Comparison of ENCODE assay signal across 14 mouse cellular contexts in genomic region chr8:70725792-70726447, GRCm38 (mm10). TPM values are rescaled to one million over a fixed set of nuclear protein-coding genes. Genes with fewer than 3 reads are reported as not detected.
DNase-seq lines count a peak whose midpoint lies in the region; ATAC-seq lines count a peak whose summit lies in the region.
"Had no signal": no experiment of that assay in that cellular context is flagged by ENCODE, and none has a peak within 500 bp of the region (broad histone marks: within the 10 kb centered on the region; RNA-seq: fewer than 3 reads in every experiment).

No protein-coding gene starts in this region.

- H3K4me2 ChIP-seq in neural tube, embryonic 15.5 days, result no peak overlapping the region

- 30% methylated on average over 14 of the region's 14 CpGs for WGBS in neural tube, embryonic 15.5 days

- no peaks in the 10 kb centered on the region for H3K36me3 ChIP-seq in neural tube, embryonic 15.5 days

- intact Hi-C loops in heart, postnatal 25 days (cut with DNase I), result no loop called here

- H3K4me3 ChIP-seq in neural tube, embryonic 15.5 days (replicated peaks), result no peak overlapping the region

- H3K9me3 ChIP-seq in neural tube, embryonic 15.5 days (replicated peaks), result no peaks in the 10 kb centered on the region

- H3K27ac ChIP-seq in neural tube, embryonic 15.5 days (replicated peaks), result no peak overlapping the region
- H3K27ac ChIP-seq: hindbrain, postnatal 0 days; macrophage had no signal

- peaks cover 5% of the 10 kb centered on the region for H3K4me1 ChIP-seq in neural tube, embryonic 15.5 days

- no peak for ATAC-seq in neural tube, embryonic 15.5 days (ENCODE audit: low FRiP score)
- ATAC-seq: hindbrain, postnatal 0 days had no signal

- peak; percentile 88 for DNase-seq in heart, adult 11 months
- DNase-seq in heart, postnatal 25 days (ENCODE audit: low spot score), result no peak
- DNase-seq in right cerebral cortex, postnatal 14 days, result peak; percentile 4
- DNase-seq in right cerebral cortex, postnatal 36 days (ENCODE audit: low spot score in 2 of 2), result no peak
- peak; percentile 83 for DNase-seq in kidney, postnatal 10 days
- no peak for DNase-seq in left cerebral cortex, adult 8-10 months (ENCODE audit: low spot score in 2 of 2)
- DNase-seq in thymus, adult 18-20 months, result no peak
- DNase-seq: cerebellum, adult 11-12 months; retina, postnatal 1 day had no signal

- H3K27me3 ChIP-seq in neural tube, embryonic 15.5 days (replicated peaks), result peaks cover 45% of the 10 kb centered on the region

- H3K9ac ChIP-seq in neural tube, embryonic 15.5 days (replicated peaks), result no peak overlapping the region

RNA-seq across cellular contexts. Expression of gene Pde4c, which starts 2.4 kb away (rescaled TPM):
- 1 to 10 TPM; 2.5 to 3.7 TPM for total RNA-seq in heart, postnatal 25 days (2021)
- 0.17 and 0.40 TPM in 2 replicates for polyA plus RNA-seq in neural tube, embryonic 15.5 days (2015; fragmentation: Nextera tagmentation; extraction: Ambion mirVana)
- 1 to 10 TPM; 1.7 to 2.8 (median 2.2) TPM for total RNA-seq in left cerebral cortex, adult 8-10 months (2022)
- polyA plus RNA-seq: macrophage had no signal

RNA-seq across cellular contexts. Expression of gene Gm3336, which starts 7.6 kb away (rescaled TPM):
- total RNA-seq in heart, postnatal 25 days (2021), result not detected
- not detected in 2 replicates for polyA plus RNA-seq in neural tube, embryonic 15.5 days (2015; fragmentation: Nextera tagmentation; extraction: Ambion mirVana)
- total RNA-seq in left cerebral cortex, adult 8-10 months (2022), result not detected
- total RNA-seq: gastrocnemius, postnatal 36 days; hindbrain, postnatal 0 days; left cerebral cortex, postnatal 10 days had no signal
- polyA plus RNA-seq: hindbrain, postnatal 0 days; macrophage had no signal

RNA-seq across cellular contexts. Expression of gene Iqcn, which starts 22.7 kb away (rescaled TPM):
- not detected for total RNA-seq in heart, postnatal 25 days (2021)
- 0.04 and 0.09 TPM in 2 replicates for polyA plus RNA-seq in neural tube, embryonic 15.5 days (2015; fragmentation: Nextera tagmentation; extraction: Ambion mirVana)
- total RNA-seq in left cerebral cortex, adult 8-10 months (2022), result under 1 TPM in 1 of 4 experiments, not detected in 3; 0.07 TPM
- polyA plus RNA-seq: macrophage had no signal

RNA-seq across cellular contexts. Expression of gene Jund, which starts 27.2 kb away (rescaled TPM):
- total RNA-seq in heart, postnatal 25 days (2021), result 100 to 1,000 TPM; 136 to 141 TPM
- polyA plus RNA-seq in neural tube, embryonic 15.5 days (2015; fragmentation: Nextera tagmentation; extraction: Ambion mirVana), result 73.7 and 82.7 TPM in 2 replicates
- 100 to 1,000 TPM; 206 to 222 (median 214) TPM for total RNA-seq in left cerebral cortex, adult 8-10 months (2022)

RNA-seq across cellular contexts. Expression of gene Rab3a, which starts 28.6 kb away (rescaled TPM):
- 10 to 100 TPM; 49.7 to 57.6 TPM for total RNA-seq in heart, postnatal 25 days (2021)
- 536 and 627 TPM in 2 replicates for polyA plus RNA-seq in neural tube, embryonic 15.5 days (2015; fragmentation: Nextera tagmentation; extraction: Ambion mirVana)
- 100 to 1,000 TPM; 805 to 866 (median 821) TPM for total RNA-seq in left cerebral cortex, adult 8-10 months (2022)

Comparison
In these comparisons a context has a peak if more than half of its experiments do, and no peak if none do; other contexts are left out.
1. DNase-seq: peak in heart, adult 11 months (single experiment), right cerebral cortex, postnatal 14 days (single experiment) and kidney, postnatal 10 days (single experiment); none in heart, postnatal 25 days (single experiment), right cerebral cortex, postnatal 36 days (0 of 2), left cerebral cortex, adult 8-10 months (0 of 2) and thymus, adult 18-20 months (0 of 2).